Mouse (Mus musculus) embryo, embryonic 11 days (tissue): ENCODE measurements around the gene Aaed1.
A peak's percentile ranks its signal among the peaks of the same experiment; 100 is the strongest.

ENCODE experiments used
- DNase-seq: peaks from one replicate; pipeline ENCODE4 v3.0.0-alpha.2; 2015

The Aaed1 gene

DNA sequence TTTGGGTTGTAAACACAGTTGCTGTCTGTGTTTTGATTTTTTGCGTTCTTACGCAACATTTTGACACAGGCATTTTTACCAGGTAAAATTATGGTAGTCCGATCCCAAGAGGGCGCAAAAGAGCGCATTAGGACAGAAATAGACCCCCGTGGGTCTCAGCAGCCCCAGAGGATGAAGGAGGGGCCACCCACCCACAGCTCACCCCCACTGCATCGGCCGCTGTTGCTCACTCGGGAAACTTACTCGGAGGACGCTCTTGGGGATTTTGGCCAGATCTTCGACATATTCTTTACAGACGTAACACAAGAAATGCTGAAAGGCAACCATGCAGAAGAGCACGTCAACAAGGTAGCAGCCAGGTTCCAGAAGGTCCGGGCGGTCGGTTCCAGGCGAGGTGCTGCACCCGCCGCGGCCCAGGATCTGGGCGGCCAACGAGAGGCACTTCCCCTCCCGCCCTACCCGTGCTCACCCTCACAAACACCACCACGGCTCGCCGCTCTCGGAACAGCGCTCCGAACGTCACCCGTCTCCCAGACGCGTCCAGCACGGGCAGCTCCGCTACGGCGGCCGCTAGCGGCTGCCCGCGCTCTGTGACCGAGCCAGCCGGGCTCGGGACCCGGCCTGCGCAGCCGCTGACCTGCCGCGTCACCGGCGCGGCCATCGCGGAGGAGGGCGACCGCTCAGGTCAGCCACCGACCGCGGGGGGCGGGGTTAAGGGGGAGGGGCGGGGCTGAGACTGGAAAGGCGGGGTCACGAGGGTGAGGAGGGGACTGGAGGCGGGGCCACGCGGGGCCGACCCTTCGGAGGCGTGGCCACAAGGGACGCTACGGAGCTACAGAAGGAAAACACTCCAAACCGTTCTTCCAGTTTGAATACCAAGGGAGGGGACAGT, at the start of gene Aaed1:
TSS of gene Aaed1 (minus strand) at position 687 of the 892 bp plus-strand sequence.
- peak; percentile 94 for DNase-seq

DNA sequence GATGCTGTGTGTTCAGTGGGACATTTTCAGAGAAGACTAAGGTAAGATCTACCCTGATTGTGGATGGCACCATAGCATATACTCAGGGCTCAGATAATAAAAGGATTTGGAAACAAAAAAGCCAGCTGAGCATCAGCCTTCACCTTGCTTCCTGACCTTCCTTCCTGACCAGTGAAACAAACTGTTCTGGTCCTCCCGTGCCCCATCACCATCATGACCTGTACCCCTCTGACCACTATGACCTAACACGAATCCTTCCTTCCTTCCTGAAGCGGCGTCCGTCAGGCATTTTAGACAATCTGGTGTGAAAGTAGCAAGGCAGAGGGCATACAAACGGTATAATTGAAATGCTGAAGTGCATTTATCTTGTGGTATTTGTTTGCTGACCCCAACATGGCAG, 49.6 kb upstream of the Aaed1 start:
- DNase-seq: no peak

GRCm38 (mm10) chr13:64361020-64361419, 48.5 kb upstream of the Aaed1 start:
- no peak for DNase-seq

DNA sequence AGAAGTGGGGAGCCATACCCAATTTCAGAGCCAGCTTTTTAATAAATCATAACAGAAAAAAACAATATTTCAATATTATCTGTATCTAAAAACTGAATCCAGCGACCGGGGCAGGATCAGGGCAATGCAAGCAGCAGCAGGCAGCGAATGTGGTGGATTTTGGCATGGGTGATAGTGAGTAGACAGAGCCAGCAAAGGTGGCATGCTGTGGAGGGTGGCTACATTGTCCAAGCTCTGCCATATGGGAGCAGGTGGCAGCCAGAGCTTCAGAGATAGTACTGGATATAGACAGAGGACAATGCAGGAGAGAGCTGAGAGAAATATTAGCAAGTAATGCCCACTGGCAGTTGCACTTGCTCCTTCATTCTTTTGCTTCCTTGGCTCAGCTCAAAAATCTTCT, 47.2 kb upstream of the Aaed1 start:
- DNase-seq: no peak

DNA sequence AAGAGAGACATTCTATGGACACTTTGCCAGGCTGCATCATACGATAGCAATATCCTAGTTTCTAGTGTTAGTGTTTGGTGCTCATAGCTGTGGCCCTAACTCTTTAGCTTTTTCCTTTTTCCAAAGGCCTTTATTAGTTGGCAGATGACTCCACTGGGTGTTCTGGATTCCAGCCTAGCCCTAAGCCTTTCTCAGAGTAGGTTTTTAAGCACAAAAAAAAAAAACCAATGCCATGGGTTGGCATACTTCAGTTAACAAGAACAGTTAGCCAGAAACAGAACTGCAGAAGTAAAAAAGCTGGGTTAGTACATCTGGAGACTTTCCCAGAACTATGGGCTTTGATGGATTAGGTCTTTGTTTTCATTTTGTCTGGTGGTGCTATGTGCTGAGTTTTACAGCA, 46.0 kb upstream of the Aaed1 start:
- DNase-seq: no peak

DNA sequence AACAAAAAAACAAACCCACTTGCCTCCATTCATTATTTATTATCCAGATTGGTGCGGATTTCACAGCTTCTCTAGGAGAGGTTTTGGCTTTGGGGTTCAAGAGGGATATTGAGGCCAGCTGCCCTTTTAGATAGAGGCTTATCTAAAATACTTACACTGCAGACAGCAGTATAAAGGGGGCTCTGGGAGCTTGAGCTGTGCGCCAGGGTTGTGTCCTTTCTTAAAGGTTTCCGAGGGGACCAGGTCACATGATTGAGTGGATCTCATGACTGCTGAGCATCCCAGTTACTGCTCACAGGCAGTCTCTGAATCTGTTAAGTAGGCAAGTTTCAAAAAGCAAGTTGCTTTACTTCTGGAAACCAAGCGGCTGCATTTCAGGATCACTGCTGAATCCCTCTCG, 44.9 kb upstream of the Aaed1 start:
- DNase-seq: no peak

DNA sequence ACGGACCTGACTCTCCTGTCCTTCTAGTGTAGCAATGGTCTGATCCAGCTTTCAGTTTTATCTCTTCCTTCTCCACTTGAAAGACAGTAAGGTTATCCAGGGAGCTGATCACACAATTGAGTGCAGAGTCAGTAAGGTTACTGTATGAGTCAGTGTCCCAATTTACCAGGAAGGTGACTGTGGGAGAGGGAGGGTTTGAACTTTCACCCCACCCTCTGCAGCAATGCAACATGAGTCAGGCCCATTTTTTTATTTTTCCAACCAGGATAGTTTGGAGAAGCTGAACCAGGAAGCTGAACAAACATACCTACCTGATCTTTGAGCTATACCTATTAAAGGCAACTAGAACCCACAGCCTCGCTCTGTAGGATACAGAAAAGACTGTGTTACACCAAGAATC, 37.0 kb upstream of the Aaed1 start:
- no peak for DNase-seq

DNA sequence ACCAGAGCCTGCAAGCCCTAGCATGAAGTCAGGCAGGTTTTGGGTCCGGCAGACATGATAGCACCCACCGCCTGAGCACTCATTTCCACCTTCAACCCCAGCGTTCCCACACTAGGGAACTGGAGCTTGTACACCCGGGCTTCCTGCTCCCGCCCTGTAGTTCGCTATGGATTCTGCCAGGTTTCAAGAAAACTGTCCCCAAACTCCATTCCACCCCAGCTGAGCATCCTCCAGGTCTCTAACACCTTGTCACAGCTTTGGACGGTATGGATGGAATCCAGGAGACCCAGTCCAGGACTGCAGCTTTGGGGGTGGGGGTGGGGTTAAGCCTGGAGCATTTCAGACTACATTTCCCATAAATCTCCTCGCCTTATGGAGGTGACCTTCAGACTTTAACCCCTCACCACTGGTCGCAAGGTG, 31.6 kb upstream of the Aaed1 start:
- DNase-seq: peak; percentile 43

- peak; percentile 13 for DNase-seq
Observed at GRCm38 (mm10) chr13:64343598-64343997, 31.1 kb upstream of the Aaed1 start.

DNA sequence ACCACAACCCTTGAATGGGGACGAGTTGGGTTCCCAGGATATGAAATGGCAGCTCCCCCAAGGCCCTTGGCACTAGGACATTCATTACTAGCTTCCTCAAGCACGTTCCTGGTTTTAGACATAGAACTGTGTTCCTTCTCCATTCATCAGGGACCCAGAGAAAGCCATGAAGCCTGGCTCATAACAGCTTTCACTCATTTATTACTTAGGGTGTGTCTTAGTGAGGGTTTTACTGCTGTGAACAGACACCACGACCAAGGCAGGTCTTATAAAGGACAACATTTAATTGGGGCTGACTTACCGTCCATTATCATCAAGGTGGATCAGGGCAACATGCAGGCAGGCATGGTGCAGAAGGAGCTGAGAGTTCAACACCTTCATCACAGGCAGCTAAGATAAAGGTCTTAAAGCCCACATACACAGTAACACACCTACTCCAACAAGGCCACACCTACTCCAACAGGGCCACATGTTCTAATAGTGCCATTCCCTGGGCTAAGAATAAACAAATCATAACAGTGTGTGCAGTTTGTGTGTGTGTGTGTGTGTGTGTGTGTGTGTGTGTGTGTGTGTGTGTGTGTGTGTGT, 23.1 kb upstream of the Aaed1 start:
- no peak for DNase-seq

DNA sequence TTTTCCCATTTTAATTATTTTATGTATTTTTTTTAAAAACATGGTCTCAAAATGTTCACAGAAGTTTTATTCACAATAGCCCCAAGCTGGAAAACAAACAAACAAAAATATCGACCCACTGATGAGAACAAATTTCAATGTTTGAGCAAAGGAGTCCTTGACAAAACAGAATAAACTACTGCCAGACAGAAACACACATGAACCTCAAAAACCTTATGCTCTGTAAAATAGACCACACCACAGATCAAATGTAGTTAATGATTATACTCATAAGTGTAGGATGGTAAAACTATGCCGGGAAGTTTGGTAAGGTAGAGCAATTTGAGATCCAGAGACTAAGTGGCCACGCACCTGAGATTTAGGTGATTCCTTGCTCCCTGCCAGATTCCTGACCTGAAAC, 20.6 kb upstream of the Aaed1 start:
- DNase-seq: no peak

- DNase-seq: no peak
Observed at GRCm38 (mm10) chr13:64332321-64332720, 19.8 kb upstream of the Aaed1 start.

DNA sequence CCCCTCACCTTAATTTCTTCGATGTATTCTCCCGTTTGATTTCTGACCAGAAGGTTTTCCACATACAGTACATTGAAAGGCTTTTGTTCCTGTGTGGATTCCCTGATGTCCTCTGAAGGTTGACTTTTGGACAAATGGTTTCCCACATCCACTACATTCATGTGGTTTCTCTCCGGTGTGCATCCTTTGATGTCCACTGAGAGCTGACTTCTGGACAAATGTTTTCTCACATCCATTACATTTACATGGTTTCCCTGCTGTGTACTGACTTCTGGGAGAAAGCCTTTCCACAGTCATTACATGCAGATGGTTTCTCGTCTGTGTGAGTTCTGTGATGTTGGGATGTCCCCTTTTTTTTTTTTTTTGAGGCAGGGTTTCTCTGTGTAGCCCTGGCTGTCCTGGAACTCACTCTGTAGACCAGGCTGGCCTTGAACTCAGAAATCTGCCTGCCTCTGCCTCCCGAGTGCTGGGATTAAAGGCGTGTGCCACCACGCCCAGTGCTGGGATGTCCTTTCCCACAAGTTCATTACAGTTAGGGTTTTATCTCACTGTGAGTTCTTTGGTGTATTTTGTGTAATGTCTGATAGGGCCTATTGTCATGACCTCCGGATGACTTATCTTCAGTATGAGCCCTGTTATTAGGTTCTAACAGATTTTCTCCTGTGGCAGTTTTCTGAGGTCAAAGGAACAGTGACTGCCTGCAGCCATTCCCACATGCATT, 10.2 kb upstream of the Aaed1 start:
- no peak for DNase-seq

DNA sequence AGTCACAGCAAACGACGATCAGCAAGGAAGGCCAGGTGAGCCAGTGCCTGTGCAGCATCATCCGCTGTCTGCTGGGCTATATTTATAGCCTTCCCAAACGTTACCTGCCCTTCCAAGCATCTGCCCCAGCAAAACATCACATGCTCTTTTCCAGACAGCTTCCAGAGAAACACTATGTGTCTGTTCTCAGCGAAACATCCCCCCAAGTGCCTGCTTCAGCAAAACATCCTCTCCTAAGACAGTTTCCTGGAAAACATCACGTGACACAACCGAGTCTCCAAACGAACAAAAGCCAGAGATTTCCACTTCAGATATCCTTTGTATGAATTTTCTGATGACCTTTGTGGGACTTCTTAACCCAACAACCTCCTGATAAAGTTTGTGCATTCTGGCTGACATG, 7.8 kb upstream of the Aaed1 start:
- no peak for DNase-seq

GRCm38 (mm10) chr13:64319782-64320181, 7.3 kb upstream of the Aaed1 start:
- DNase-seq: no peak

GRCm38 (mm10) chr13:64318355-64318754, 5.8 kb upstream of the Aaed1 start:
- DNase-seq: no peak

GRCm38 (mm10) chr13:64315483-64316050, 3.1 kb upstream of the Aaed1 start:
- peak; percentile 87 for DNase-seq

GRCm38 (mm10) chr13:64314041-64314440, 1.5 kb upstream of the Aaed1 start:
- DNase-seq: no peak

GRCm38 (mm10) chr13:64312916-64313289, 393 bp upstream of the Aaed1 start:
- DNase-seq: no peak

GRCm38 (mm10) chr13:64311266-64311665, 1.2 kb downstream of the Aaed1 start:
- DNase-seq: no peak

- no peak for DNase-seq
Observed at GRCm38 (mm10) chr13:64310585-64310984, 1.9 kb downstream of the Aaed1 start.

DNA sequence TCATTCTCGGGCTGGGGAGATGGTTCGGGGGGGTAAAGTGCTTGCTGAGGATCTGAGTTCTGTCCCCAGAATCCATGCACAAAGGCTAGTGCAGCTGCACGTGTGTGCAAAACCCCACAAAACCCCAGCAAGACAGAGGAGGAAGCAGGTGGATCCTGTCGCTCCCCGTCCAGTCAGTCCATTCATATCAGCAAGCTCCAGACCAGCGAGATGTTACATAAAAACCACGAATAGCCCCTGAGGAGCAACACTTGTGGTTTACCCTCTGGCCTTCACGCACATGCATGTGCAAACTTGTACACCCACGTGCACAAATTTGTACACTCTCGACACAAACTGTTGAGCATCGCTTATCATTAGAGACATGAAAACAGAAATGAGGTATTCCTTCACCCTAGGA, 2.7 kb downstream of the Aaed1 start:
- no peak for DNase-seq

GRCm38 (mm10) chr13:64309036-64309435, 3.5 kb downstream of the Aaed1 start:
- DNase-seq: no peak

DNA sequence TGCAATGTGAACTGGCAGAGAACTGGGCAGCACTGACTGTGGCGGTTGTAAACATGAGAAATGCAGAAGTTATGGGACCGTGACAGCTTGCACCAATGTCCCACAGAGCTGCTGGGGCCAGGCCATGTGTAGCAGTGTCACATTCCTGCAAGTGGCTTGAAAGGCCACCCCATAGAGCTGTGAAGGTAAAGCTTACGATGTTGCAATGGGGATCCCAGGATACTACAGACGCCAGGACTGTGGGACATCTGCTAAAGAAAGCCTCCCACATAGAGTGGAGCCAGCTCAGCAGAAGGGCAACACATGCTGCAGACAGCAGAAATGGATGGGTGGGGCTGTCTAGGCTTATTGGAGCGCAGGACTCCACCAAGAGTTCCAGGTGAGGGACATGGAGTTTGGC, 5.0 kb downstream of the Aaed1 start:
- no peak for DNase-seq
